Mouse (Mus musculus) cortical plate, adult 2 months (tissue): Measurements from ENCODE around the gene Hhipl1. TPM values are rescaled to one million over a fixed set of nuclear protein-coding genes. Genes with fewer than 3 reads are reported as not detected.
A peak's percentile ranks its signal among the peaks of the same experiment; 100 is the strongest.

ENCODE experiments used
- H3K27ac ChIP-seq: fragments of 200-500 bp; 2 replicates; pipeline ENCODE4 v1.5.1; 2012; ENCODE audit warnings: low read length, control low read depth, inconsistent platforms; ENCODE audit not compliant: insufficient read depth
- H3K4me1 ChIP-seq: fragments of 200-500 bp; 2 replicates; pipeline ENCODE4 v1.6.1; 2011; ENCODE audit warnings: low read length; ENCODE audit not compliant: control insufficient read depth, insufficient read depth
- H3K4me3 ChIP-seq: fragments of 200-500 bp; 2 replicates; pipeline ENCODE4 v1.5.1; 2011; ENCODE audit warnings: mild to moderate bottlenecking, low read length, control low read depth; ENCODE audit not compliant: insufficient read depth
- CTCF ChIP-seq: fragments of 200-500 bp; IDR thresholded peaks from 2 replicates; pipeline ENCODE4 v1.5.1; 2011; ENCODE audit warnings: mild to moderate bottlenecking, control low read depth, low read length; ENCODE audit not compliant: insufficient read depth; ENCODE audit errors: extremely low read depth
- POLR2A ChIP-seq: fragments of 200-500 bp; IDR thresholded peaks from 2 replicates; pipeline ENCODE4 v1.6.1; 2011; ENCODE audit warnings: mild to moderate bottlenecking, low read length, control low read depth; ENCODE audit not compliant: insufficient read depth; ENCODE audit errors: extremely low read depth
- polyA plus RNA-seq: library from polyadenylated mRNA; depleted of rRNA; stranded (reverse); fragments of >200 nt; gene quantifications from 2 replicates; pipeline ENCODE4 v1.2.3, GENCODE M21; 2012

Hhipl1 gene
- polyA plus RNA-seq, 1 experiment, result 9.8 TPM

- Histone ChIP-seq H3K4me3 (no peak overlapping the region), H3K4me1 (no peaks in the 10 kb centered on the region), H3K27ac (no peak overlapping the region)
- TF ChIP-seq CTCF (no peak), POLR2A (no peak)
Observed at GRCm38 (mm10) chr12:108294620-108295019, 11.4 kb upstream of the Hhipl1 start.

- H3K4me3 ChIP-seq, result no peak overlapping the region
- H3K27ac ChIP-seq, result no peak overlapping the region
- TF ChIP-seq CTCF, result 0 out of 2 replicates have a peak, but pooled peaks have one; percentile 20
- no peak for TF ChIP-seq POLR2A
- no peaks in the 10 kb centered on the region for H3K4me1 ChIP-seq
Observed at GRCm38 (mm10) chr12:108297033-108297432, 9.0 kb upstream of the Hhipl1 start.

GRCm38 (mm10) chr12:108301006-108301405 is 5.1 kb upstream of the Hhipl1 start:
- Histone ChIP-seq H3K27ac (no peak overlapping the region), H3K4me1 (no peaks in the 10 kb centered on the region), H3K4me3 (no peak overlapping the region)
- no peak for TF ChIP-seq POLR2A

GRCm38 (mm10) chr12:108303778-108304365 is 2.2 kb upstream of the Hhipl1 start:
- H3K27ac ChIP-seq, result no peak overlapping the region
- H3K4me1 ChIP-seq, result no peaks in the 10 kb centered on the region
- H3K4me3 ChIP-seq, result no peak overlapping the region
- no peak for TF ChIP-seq CTCF
- TF ChIP-seq POLR2A, result no peak

GRCm38 (mm10) chr12:108305172-108305571 is 898 bp upstream of the Hhipl1 start:
- Histone ChIP-seq H3K4me3 (no peak overlapping the region), H3K27ac (no peak overlapping the region), H3K4me1 (no peaks in the 10 kb centered on the region)
- no peak for TF ChIP-seq CTCF
- TF ChIP-seq POLR2A, result no peak

GRCm38 (mm10) chr12:108307553-108307952 is 1.5 kb downstream of the Hhipl1 start:
- Histone ChIP-seq H3K4me3 (no peak overlapping the region), H3K4me1 (no peaks in the 10 kb centered on the region), H3K27ac (no peak overlapping the region)
- no peak for TF ChIP-seq POLR2A
- TF ChIP-seq CTCF, result peak; percentile 63

GRCm38 (mm10) chr12:108308363-108308856 is 2.3 kb downstream of the Hhipl1 start:
- H3K27ac ChIP-seq, result no peak overlapping the region
- H3K4me3 ChIP-seq, result no peak overlapping the region
- H3K4me1 ChIP-seq, result no peaks in the 10 kb centered on the region
- TF ChIP-seq POLR2A (no peak), CTCF (no peak)

- Histone ChIP-seq H3K4me1 (no peaks in the 10 kb centered on the region), H3K4me3 (no peak overlapping the region), H3K27ac (no peak overlapping the region)
- TF ChIP-seq POLR2A (no peak), CTCF (no peak)
Observed at GRCm38 (mm10) chr12:108309116-108309794, 3.2 kb downstream of the Hhipl1 start.

GRCm38 (mm10) chr12:108310041-108310440 is 4.0 kb downstream of the Hhipl1 start:
- H3K4me1 ChIP-seq, result no peaks in the 10 kb centered on the region
- H3K4me3 ChIP-seq, result no peak overlapping the region
- H3K27ac ChIP-seq, result no peak overlapping the region
- no peak for TF ChIP-seq CTCF

GRCm38 (mm10) chr12:108310456-108311027 is 4.5 kb downstream of the Hhipl1 start:
- Histone ChIP-seq H3K4me1 (no peaks in the 10 kb centered on the region), H3K4me3 (no peak overlapping the region), H3K27ac (no peak overlapping the region)
- TF ChIP-seq CTCF (no peak), POLR2A (no peak)
